Mouse (Mus musculus): Measurements from ENCODE around the gene Lsm6. TPM values are rescaled to one million over a fixed set of nuclear protein-coding genes. Genes with fewer than 3 reads are reported as not detected.
A peak's percentile ranks its signal among the peaks of the same experiment; 100 is the strongest.
"Not testable (repeated sequence)": the region's sequence is repeated elsewhere in the genome, so short reads cannot be mapped to it uniquely, and the experiment has no call there.

Gene Lsm6
- polyA plus RNA-seq, 1 experiment from 2014 or later: 212 TPM

GRCm38 (mm10) chr8:78824515-78824914, 3.6 kb upstream of the Lsm6 start:
- Histone ChIP-seq H3K9me3 (no peaks in the 10 kb centered on the region), H3K27ac (no peak overlapping the region), H3K4me1 (no peaks in the 10 kb centered on the region), H3K27me3 (replicated peaks) (no peaks in the 10 kb centered on the region), H3K4me3 (replicated peaks) (no peak overlapping the region), H3K36me3 (no peaks in the 10 kb centered on the region), H3K9ac (no peak overlapping the region), H3K4me2 (no peak overlapping the region)
- WGBS: 79% methylated on average over 4 of the region's 4 CpGs
- no peak for ATAC-seq (ENCODE audit: insufficient read depth, low FRiP score, low read depth)

- ATAC-seq (ENCODE audit: insufficient read depth, low FRiP score, low read depth); H3K9me3 ChIP-seq; H3K27me3 ChIP-seq (replicated peaks); H3K27ac ChIP-seq; H3K36me3 ChIP-seq: not testable (repeated sequence)
- Histone ChIP-seq H3K4me1 (peaks cover 12% of the 10 kb centered on the region; the same call in 1 of the 2 replicates), H3K9ac (peak overlapping the region; percentile 63; the same call in 1 of the 2 replicates), H3K4me3 (replicated peaks) (peak overlapping the region; percentile 90), H3K4me2 (peak overlapping the region; percentile 62)
- WGBS: 26% methylated on average over 3 of the region's 3 CpGs
Measured at GRCm38 (mm10) chr8:78819973-78820372, 967 bp downstream of the Lsm6 start.

GRCm38 (mm10) chr8:78814743-78815142, 6.2 kb downstream of the Lsm6 start:
- H3K9me3 ChIP-seq: no peaks in the 10 kb centered on the region
- no peak for ATAC-seq (ENCODE audit: insufficient read depth, low FRiP score, low read depth)
- no peak overlapping the region for H3K9ac ChIP-seq
- H3K4me1 ChIP-seq: peaks cover 12% of the 10 kb centered on the region; the same call in 1 of the 2 replicates
- 89% methylated on average over 2 of the region's 2 CpGs for WGBS
- no peak overlapping the region for H3K27ac ChIP-seq
- H3K4me2 ChIP-seq: no peak overlapping the region
- H3K4me3 ChIP-seq (replicated peaks): no peak overlapping the region
- H3K36me3 ChIP-seq: peaks cover 15% of the 10 kb centered on the region
- H3K27me3 ChIP-seq (replicated peaks): no peaks in the 10 kb centered on the region

- Histone ChIP-seq H3K4me2 (no peak overlapping the region), H3K27ac (peak overlapping the region; percentile 48; the same call in 1 of the 2 replicates), H3K36me3 (peaks cover 22% of the 10 kb centered on the region)
Measured at GRCm38 (mm10) chr8:78813021-78813420, 7.9 kb downstream of the Lsm6 start.

GRCm38 (mm10) chr8:78812446-78812845, 8.5 kb downstream of the Lsm6 start:
- no peak overlapping the region for H3K27ac ChIP-seq
- 83% methylated on average over 9 of the region's 9 CpGs for WGBS
- no peak for ATAC-seq (ENCODE audit: insufficient read depth, low FRiP score, low read depth)
- H3K9ac ChIP-seq: no peak overlapping the region
- H3K27me3 ChIP-seq (replicated peaks): no peaks in the 10 kb centered on the region
- H3K4me1 ChIP-seq: 0 out of 2 replicates have a peak, but pooled peaks cover 7% of the 10 kb centered on the region
- no peaks in the 10 kb centered on the region for H3K9me3 ChIP-seq
- H3K4me2 ChIP-seq: no peak overlapping the region
- H3K36me3 ChIP-seq: peaks cover 25% of the 10 kb centered on the region
- no peak overlapping the region for H3K4me3 ChIP-seq (replicated peaks)

More at GRCm38 (mm10) chr8:78813021-78813420, 7.9 kb downstream of the Lsm6 start:
- peak; percentile 89 for ATAC-seq (ENCODE audit: insufficient read depth, low FRiP score, low read depth)
- H3K4me1 ChIP-seq: 0 out of 2 replicates have a peak, but pooled peaks cover 7% of the 10 kb centered on the region
- no peaks in the 10 kb centered on the region for H3K27me3 ChIP-seq (replicated peaks)
- no peak overlapping the region for H3K4me3 ChIP-seq (replicated peaks)
- H3K9me3 ChIP-seq: no peaks in the 10 kb centered on the region
- WGBS: 56% methylated on average over 9 of the region's 9 CpGs
- no peak overlapping the region for H3K9ac ChIP-seq

GRCm38 (mm10) chr8:78811748-78812147, 9.2 kb downstream of the Lsm6 start:
- ATAC-seq (ENCODE audit: insufficient read depth, low FRiP score, low read depth): no peak
- Histone ChIP-seq H3K4me1 (0 out of 2 replicates have a peak, but pooled peaks cover 4% of the 10 kb centered on the region), H3K4me2 (no peak overlapping the region), H3K27me3 (replicated peaks) (no peaks in the 10 kb centered on the region), H3K36me3 (peaks cover 32% of the 10 kb centered on the region), H3K4me3 (replicated peaks) (no peak overlapping the region), H3K27ac (no peak overlapping the region), H3K9ac (no peak overlapping the region), H3K9me3 (no peaks in the 10 kb centered on the region)
- WGBS: 88% methylated on average over 7 of the region's 7 CpGs

- H3K4me2 ChIP-seq: no peak overlapping the region
- H3K27ac ChIP-seq: no peak overlapping the region
- no peaks in the 10 kb centered on the region for H3K9me3 ChIP-seq
- WGBS: 79% methylated on average over 9 of the region's 9 CpGs
- H3K4me1 ChIP-seq: no peaks in the 10 kb centered on the region
- no peak for ATAC-seq (ENCODE audit: insufficient read depth, low FRiP score, low read depth)
- no peaks in the 10 kb centered on the region for H3K27me3 ChIP-seq (replicated peaks)
- no peak overlapping the region for H3K9ac ChIP-seq
- peaks cover 40% of the 10 kb centered on the region for H3K36me3 ChIP-seq
- no peak overlapping the region for H3K4me3 ChIP-seq (replicated peaks)
Measured at GRCm38 (mm10) chr8:78810207-78810675, 10.7 kb downstream of the Lsm6 start.

- Histone ChIP-seq H3K4me3 (replicated peaks) (no peak overlapping the region), H3K4me2 (no peak overlapping the region), H3K9ac (no peak overlapping the region), H3K4me1 (no peaks in the 10 kb centered on the region), H3K9me3 (no peaks in the 10 kb centered on the region), H3K36me3 (peaks cover 40% of the 10 kb centered on the region), H3K27ac (no peak overlapping the region), H3K27me3 (replicated peaks) (no peaks in the 10 kb centered on the region)
- WGBS: 89% methylated on average over 14 of the region's 14 CpGs
- ATAC-seq (ENCODE audit: insufficient read depth, low FRiP score, low read depth): no peak
Measured at GRCm38 (mm10) chr8:78809454-78810206, 11.3 kb downstream of the Lsm6 start.

- no peak overlapping the region for H3K4me2 ChIP-seq
- H3K9ac ChIP-seq: no peak overlapping the region
- ATAC-seq (ENCODE audit: insufficient read depth, low FRiP score, low read depth): no peak
- 88% methylated on average over 2 of the region's 2 CpGs for WGBS
- peaks cover 40% of the 10 kb centered on the region for H3K36me3 ChIP-seq
- no peak overlapping the region for H3K27ac ChIP-seq
- no peaks in the 10 kb centered on the region for H3K4me1 ChIP-seq
- no peaks in the 10 kb centered on the region for H3K9me3 ChIP-seq
- no peak overlapping the region for H3K4me3 ChIP-seq (replicated peaks)
- H3K27me3 ChIP-seq (replicated peaks): no peaks in the 10 kb centered on the region
Measured at GRCm38 (mm10) chr8:78808888-78809287, 12.1 kb downstream of the Lsm6 start.

GRCm38 (mm10) chr8:78808439-78808838, 12.5 kb downstream of the Lsm6 start:
- 91% methylated on average over 5 of the region's 5 CpGs for WGBS
- Histone ChIP-seq H3K4me2 (no peak overlapping the region), H3K9me3 (no peaks in the 10 kb centered on the region), H3K9ac (no peak overlapping the region), H3K27ac (no peak overlapping the region), H3K4me1 (no peaks in the 10 kb centered on the region), H3K27me3 (replicated peaks) (no peaks in the 10 kb centered on the region), H3K4me3 (replicated peaks) (no peak overlapping the region), H3K36me3 (peaks cover 40% of the 10 kb centered on the region)
- ATAC-seq (ENCODE audit: insufficient read depth, low FRiP score, low read depth): no peak

GRCm38 (mm10) chr8:78807283-78807682, 13.7 kb downstream of the Lsm6 start:
- Histone ChIP-seq H3K27ac (no peak overlapping the region), H3K4me3 (replicated peaks) (no peak overlapping the region), H3K4me1 (no peaks in the 10 kb centered on the region), H3K9me3 (no peaks in the 10 kb centered on the region), H3K9ac (no peak overlapping the region), H3K27me3 (replicated peaks) (no peaks in the 10 kb centered on the region), H3K36me3 (peaks cover 40% of the 10 kb centered on the region), H3K4me2 (no peak overlapping the region)
- WGBS: 76% methylated on average over 9 of the region's 9 CpGs
- ATAC-seq (ENCODE audit: insufficient read depth, low FRiP score, low read depth): 0 out of 2 replicates have a peak, but pooled peaks have one; percentile 43

- Histone ChIP-seq H3K27me3 (replicated peaks) (no peaks in the 10 kb centered on the region), H3K9ac (no peak overlapping the region), H3K27ac (no peak overlapping the region), H3K36me3 (peaks cover 33% of the 10 kb centered on the region; the same call in 1 of the 2 replicates), H3K4me2 (no peak overlapping the region), H3K4me3 (replicated peaks) (no peak overlapping the region), H3K9me3 (no peaks in the 10 kb centered on the region), H3K4me1 (no peaks in the 10 kb centered on the region)
- WGBS: 85% methylated on average over 5 of the region's 5 CpGs
- no peak for ATAC-seq (ENCODE audit: insufficient read depth, low FRiP score, low read depth)
Measured at GRCm38 (mm10) chr8:78806006-78806405, 14.9 kb downstream of the Lsm6 start.
